Mouse (Mus musculus): Measurements from ENCODE around the gene 1700009N14Rik. TPM values are rescaled to one million over a fixed set of nuclear protein-coding genes. Genes with fewer than 3 reads are reported as not detected.

1700009N14Rik gene
- not detected for total RNA-seq (2021)

GRCm38 (mm10) chr4:39450069-39450468 lies at the start of gene 1700009N14Rik:
TSS of gene 1700009N14Rik (plus strand) at chr4:39450295.
- no peak for DNase-seq

- no peak for DNase-seq
These were observed 12.2 kb upstream of the 1700009N14Rik start for GRCm38 (mm10) chr4:39437870-39438367.

DNA sequence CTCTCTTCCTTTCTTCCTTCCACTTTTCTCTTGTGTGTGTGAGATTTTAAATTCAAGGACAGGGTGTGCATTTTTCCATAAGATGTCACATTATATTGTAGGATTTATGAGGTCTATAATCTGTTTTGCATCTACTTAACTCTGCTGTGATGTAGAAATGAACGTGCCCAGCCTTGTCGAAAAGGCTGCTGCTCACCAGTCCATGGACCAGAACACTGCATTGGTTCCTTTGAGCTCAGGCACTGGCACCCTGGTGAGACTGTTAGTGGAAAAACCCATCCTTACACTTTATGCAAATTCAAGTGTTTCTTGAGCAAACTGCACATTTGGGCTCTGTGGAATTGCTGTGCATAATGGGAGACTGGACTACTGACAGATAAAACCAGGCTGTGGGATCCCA lies 24.2 kb downstream of the 1700009N14Rik start:
- DNase-seq: no peak

DNA sequence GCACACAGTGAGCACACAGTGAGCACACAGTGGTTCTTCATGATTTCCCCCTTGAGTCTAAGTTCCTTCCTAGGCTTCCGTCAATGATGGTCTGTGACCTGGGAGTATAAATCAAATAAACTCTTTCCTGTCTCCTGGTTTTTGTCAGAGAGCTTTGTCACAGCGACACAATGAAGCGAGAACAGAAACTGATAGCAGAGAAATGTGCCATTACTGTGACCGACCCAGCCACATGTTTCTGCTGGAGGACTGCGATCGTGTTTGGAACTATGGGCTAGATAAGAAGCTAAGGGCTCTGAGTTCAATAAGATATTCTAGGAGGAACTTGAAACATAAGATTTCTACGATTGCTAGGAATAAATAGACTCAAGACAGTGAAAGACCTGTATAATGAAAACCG lies 36.3 kb downstream of the 1700009N14Rik start:
- DNase-seq: no peak

GRCm38 (mm10) chr4:39493596-39493995 lies 43.5 kb downstream of the 1700009N14Rik start:
- no peak for DNase-seq

DNA sequence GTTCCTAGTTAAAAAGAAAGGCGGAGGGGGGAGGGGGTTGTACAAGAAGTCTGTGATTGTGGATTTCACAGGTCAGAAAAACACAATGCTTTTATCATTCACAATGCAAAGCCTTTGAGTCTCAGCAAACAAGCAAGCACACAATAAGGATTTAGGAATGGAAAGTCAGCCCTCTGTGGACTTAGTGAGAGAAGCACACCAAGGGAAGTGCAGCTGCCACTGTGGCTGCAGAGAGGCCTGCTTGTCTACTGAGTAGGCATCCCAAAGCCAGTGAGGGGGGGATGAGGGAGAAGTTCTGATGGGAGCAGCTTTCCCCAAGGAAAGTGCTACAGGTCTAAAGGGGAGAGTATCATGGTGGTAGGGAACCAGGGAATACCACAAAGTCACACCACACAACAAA lies 45.8 kb downstream of the 1700009N14Rik start:
- no peak for DNase-seq
